Mouse (Mus musculus) kidney, adult 9 months (tissue): ENCODE data around the gene Marf1.
"Not testable (repeated sequence)": the region's sequence is repeated elsewhere in the genome, so short reads cannot be mapped to it uniquely, and the experiment has no call there.

Experiments
- DNase-seq: peaks from one replicate; pipeline ENCODE4 v3.0.0; 2022

Gene Marf1

GRCm38 (mm10) chr16:14162988-14163416 lies at the start of gene Marf1, which contains the start of gene Nde1:
Gene Marf1 (minus strand): TSS chr16:14163351.
Gene Nde1 (plus strand): TSS chr16:14163275.
- peak; percentile 92 for DNase-seq

GRCm38 (mm10) chr16:14198798-14199197 lies 35.6 kb upstream of the Marf1 start:
- DNase-seq: no peak

DNA sequence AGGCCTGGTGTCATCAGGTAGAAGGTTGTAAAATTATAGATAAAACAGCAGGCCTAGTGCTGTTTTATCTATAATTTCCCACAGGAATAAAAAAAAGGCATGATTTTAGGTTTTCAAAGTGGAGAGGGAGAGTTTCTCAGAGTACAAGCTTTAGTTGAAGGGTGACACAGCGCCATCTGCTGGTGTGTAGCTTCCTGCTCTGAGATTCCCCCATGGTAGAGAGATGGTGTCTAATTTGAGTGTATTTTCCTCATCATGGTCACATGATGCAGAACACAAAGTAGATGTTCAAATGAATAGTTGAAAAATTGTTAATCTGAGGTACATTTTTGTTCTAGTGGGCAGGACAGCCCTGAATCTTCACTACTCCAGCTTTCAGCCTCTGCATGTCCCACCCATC lies 32.3 kb upstream of the Marf1 start:
- peak; percentile 71 for DNase-seq

- DNase-seq: no peak
Observed at GRCm38 (mm10) chr16:14194164-14194950, 31.2 kb upstream of the Marf1 start.

GRCm38 (mm10) chr16:14185516-14185915 lies 22.4 kb upstream of the Marf1 start:
- DNase-seq: no peak

DNA sequence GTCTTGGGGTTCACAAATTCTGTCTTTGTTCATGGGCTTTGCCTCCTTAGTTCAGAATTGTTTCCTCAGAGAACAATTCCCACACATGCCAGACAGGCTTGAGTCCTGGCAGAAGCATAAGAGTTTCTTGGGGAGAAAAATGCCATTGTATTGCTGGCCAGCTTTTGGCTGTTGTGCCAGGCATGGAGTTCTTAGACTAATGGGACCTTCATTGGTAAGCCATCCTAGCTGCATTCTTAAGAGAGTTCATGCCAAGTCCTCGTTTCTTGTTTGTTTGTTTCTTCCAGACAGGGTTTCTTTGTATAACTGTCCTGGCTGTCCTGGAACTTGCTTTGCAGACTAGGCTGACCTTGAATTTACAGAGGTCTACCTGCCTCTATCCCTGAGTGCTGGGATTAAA lies 20.7 kb upstream of the Marf1 start:
- no peak for DNase-seq

DNA sequence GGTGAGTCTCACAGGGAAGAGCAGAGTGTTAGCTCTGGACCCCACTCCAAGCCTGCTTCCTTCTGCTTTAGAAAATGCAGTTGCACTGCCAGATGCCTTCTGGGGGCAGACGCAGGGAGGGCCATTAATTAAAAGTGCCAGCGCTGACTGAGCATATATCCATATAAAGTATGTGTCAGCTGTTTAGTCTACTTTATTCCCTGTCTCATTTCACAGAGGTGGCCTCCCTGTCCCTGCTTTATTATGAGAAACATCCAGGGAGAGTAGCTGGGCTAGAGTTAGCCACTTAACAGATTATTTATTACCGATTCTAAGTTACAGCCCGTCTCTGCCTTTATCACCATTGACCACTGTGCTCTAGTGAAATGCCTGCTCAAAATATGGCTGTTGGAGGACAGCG lies 19.2 kb upstream of the Marf1 start:
- no peak for DNase-seq

GRCm38 (mm10) chr16:14180163-14180733 lies 17.1 kb upstream of the Marf1 start:
- no peak for DNase-seq

DNA sequence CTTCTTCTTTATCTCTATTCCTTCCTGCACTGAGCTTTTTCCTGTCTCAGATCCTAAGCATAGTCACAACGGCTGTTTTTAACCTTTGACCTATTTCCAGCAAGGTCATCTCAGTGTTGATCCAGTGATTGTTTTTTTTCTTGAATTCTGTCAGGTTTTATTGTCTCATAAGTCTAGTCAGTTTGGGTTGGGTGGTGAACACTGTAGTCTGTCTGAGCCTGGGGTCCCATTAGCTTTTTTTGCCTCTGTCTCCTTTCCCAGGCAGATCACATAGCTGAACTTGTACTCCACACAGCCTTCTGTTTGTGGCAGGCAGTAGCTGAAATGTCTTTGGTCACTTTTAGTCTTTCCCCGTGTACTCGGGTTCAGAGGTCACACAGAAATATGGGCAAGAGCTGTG lies 14.9 kb upstream of the Marf1 start:
- no peak for DNase-seq

GRCm38 (mm10) chr16:14169706-14170105 lies 6.6 kb upstream of the Marf1 start:
- no peak for DNase-seq

GRCm38 (mm10) chr16:14166490-14166889 lies 3.3 kb upstream of the Marf1 start:
- no peak for DNase-seq

GRCm38 (mm10) chr16:14163731-14164130 lies 580 bp upstream of the Marf1 start:
- DNase-seq: no peak

GRCm38 (mm10) chr16:14160941-14161340 lies 2.2 kb downstream of the Marf1 start:
- no peak for DNase-seq

GRCm38 (mm10) chr16:14159746-14160131 lies 3.4 kb downstream of the Marf1 start:
- peak; percentile 93 for DNase-seq

DNA sequence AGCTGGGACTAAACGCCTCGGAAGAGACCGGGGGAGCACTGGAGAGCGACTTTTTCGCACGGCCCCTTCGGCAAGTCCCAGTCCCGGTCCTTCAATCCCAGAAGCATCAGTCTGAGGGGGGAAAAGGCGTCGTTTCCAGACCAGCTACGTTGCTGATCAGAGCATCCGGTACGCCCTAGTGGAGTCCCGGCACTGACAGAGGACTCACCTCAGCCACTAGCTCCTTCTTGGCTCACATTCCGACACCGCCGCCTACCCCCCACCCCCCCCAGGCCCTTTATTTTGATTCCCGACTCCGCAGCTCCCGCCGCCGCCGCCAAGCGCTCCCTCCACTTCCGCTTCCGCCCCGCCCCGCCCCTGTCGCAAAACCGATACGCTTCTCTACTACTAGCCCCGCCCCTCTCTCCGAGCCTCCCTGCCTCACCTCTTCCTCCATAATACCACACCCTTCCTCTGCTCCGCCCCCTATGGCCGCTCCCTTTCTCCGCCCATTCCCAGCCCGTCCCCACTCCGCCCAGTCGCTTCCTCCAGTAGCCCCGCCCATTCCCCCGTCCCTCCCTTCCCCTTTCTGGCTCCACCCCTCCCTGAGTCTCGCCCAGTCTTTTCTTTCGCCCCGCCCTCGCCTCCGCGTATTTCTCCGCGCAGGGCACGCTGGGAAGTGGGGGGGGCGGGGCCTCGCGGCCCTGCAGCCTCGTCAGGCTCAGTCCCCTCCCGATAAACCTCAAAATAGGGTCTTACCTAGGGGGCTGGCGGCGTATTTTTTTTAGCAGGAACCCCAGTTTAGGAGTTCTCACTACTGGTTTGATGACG lies 4.0 kb downstream of the Marf1 start:
- DNase-seq: peak; percentile 99

DNA sequence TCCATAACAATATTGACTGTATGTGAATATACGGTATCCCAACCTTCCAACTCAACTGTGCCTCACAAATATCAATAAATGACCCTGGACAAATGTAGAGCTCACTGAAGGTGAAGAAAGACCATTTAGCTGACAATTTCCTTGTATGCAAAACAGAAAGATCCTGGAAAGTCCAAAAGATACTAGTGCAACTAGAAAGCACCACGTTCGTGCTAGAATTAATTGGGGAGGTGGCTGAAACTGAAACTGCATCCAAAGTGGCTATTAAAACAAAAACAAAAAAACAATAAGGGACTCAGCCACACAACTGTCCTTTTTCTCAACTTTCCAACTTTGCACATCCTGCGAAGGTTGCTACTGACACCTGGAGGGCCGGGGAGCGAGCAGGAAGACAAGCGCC lies 4.6 kb downstream of the Marf1 start:
- DNase-seq: no peak

DNA sequence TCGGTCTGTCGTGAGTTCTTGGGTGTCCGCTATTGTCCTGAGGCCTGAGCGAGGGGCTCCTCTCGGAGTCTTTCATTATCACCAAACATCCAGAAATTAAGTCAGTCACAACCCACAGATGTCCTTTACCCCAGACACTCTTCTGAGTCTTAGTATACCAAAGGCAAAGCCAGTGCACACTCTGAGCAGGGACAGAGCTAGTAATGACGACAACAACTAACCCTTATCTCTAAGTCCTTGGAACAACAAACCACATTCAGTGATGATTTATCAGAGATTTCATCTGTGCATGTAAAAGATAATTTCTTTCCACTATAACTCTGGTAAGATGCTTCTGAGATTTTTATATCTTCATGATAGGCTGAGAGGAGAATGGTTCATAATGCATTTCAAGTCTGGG lies 6.8 kb downstream of the Marf1 start:
- no peak for DNase-seq

DNA sequence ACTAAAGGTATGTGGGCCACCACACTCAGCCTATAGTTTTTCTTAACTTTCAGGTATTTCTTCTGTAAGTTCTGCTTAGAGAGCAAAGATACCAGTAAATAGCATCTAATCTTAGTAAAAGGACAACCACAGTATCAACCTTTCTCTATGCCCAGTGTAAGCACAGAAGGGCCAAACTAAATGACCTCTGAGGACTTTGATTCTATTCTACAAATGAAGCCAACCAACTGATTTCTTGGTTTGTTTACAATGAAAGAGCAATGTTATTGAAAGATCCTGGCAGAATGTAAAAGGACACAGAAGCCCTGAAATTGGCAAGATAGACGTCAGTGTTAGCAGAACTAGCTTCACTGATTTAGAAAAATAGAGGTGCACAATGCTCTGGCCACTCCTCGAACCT lies 7.5 kb downstream of the Marf1 start:
- not testable (repeated sequence) for DNase-seq

- no peak for DNase-seq
Observed at GRCm38 (mm10) chr16:14151718-14152117, 11.4 kb downstream of the Marf1 start.

DNA sequence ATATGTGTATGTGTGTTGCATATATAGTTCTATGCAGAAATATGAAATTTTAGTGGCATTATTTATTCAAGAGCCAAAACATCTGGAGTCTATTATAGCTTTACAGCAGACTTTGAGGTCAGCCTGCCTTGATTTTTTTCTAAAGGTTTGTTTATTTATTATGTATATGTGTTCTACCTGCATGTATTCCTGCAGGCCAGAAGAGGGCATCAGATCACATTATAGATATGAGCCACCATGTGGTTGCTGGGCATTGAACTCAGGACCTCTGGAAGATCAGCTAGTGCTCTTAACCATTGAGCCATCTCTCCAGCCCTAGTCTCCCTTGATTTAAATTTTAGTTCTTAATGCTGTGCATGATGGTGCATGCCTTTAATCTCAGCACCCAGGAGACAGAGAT lies 15.4 kb downstream of the Marf1 start:
- DNase-seq: no peak

GRCm38 (mm10) chr16:14143298-14143697 lies 19.9 kb downstream of the Marf1 start:
- no peak for DNase-seq

GRCm38 (mm10) chr16:14139106-14139505 lies 24.0 kb downstream of the Marf1 start:
- DNase-seq: no peak

GRCm38 (mm10) chr16:14137976-14138561 lies 25.1 kb downstream of the Marf1 start:
- DNase-seq: no peak
